Mouse (Mus musculus) neutrophil, adult 65 days (primary cell): Measurements from ENCODE around the gene Gpr146. TPM values are rescaled to one million over a fixed set of nuclear protein-coding genes. Genes with fewer than 3 reads are reported as not detected.

Source experiments
- total RNA-seq: library from RNA; stranded (reverse); gene quantifications from 2 replicates; pipeline ENCODE4 v1.2.4, GENCODE M21; 2023

Gene Gpr146
- total RNA-seq, result 6.5 and 8.9 TPM in 2 replicates

GRCm38 (mm10) chr5:139377468-139378270 is at the start of gene Gpr146:
Gene Gpr146 (plus strand): TSS chr5:139377697.

DNA sequence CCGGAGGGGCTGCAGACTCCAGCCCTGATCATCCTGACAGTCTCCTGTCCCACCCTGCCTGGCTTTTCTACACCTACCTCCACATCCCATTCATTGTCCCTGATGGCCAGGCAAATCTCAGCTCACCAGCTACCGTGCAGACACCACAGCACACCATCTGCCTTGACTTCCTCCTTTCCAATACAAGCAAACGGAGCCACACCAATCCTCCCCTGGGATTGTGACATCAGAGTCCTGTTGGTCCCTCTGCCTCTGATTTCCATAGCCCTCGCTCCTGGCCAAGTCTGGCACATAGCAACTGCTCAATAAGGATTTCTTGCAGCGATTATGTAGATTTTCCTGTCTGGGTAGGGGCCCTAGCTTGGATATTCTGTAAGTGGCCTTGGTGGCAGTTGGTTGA is 26.4 kb upstream of the Gpr146 start, which contains the start of gene Cox19:
Gene Cox19 (minus strand): TSS at position 285 of the 400 bp plus-strand sequence.

DNA sequence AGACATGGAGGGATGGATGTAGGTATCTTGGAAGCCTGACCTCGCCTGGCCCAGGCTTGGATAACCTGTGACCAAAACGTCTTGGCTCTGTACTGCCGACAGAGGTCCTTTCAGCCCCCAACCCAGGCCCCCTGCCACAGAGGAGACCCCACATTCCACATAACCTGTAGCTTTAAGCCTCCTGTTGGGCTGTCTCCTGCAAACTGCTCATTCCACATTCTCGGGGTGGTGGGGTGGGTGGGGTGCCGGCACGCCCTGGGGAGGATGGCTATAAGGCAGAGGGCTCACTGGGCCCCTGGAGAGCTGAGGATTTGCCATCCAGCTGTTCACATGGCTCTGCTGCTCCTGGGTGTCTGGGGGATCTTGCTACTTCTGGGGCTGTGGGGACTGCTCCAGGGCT is 25.2 kb upstream of the Gpr146 start, which contains the start of gene Cyp2w1:
Gene Cyp2w1 (plus strand): TSS at position 301 of the 400 bp plus-strand sequence.

DNA sequence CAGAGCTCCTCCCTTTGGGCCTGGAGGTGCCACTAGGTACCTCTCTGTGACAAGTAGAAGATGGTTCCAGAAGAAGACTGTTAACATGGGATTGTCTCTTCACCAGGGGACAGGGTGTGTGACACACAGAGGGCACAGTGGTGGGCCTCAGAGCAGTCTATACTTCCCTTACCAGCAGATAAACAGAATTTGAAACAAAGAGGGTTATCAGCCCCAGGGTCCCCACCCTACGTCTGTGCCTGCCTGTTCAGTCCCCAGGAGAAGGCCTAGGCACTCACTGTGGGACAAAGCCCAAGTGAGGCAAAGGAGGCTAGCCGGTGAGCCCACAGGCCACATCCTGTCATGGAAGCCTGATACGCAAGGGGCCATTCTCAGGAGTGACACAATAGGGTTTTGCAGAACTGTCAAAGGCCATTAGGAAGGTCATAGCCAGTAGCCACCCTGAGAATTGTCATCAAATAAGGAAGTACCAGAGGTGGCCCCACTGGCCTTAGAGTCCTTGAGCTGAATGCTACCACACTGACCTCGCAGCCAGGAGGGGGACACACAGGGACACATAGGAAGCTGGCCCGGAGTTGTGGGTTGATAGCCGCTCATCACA is 27.4 kb downstream of the Gpr146 start, which contains the start of gene C130050O18Rik:
Gene C130050O18Rik (plus strand): TSS at position 480 of the 601 bp plus-strand sequence.

DNA sequence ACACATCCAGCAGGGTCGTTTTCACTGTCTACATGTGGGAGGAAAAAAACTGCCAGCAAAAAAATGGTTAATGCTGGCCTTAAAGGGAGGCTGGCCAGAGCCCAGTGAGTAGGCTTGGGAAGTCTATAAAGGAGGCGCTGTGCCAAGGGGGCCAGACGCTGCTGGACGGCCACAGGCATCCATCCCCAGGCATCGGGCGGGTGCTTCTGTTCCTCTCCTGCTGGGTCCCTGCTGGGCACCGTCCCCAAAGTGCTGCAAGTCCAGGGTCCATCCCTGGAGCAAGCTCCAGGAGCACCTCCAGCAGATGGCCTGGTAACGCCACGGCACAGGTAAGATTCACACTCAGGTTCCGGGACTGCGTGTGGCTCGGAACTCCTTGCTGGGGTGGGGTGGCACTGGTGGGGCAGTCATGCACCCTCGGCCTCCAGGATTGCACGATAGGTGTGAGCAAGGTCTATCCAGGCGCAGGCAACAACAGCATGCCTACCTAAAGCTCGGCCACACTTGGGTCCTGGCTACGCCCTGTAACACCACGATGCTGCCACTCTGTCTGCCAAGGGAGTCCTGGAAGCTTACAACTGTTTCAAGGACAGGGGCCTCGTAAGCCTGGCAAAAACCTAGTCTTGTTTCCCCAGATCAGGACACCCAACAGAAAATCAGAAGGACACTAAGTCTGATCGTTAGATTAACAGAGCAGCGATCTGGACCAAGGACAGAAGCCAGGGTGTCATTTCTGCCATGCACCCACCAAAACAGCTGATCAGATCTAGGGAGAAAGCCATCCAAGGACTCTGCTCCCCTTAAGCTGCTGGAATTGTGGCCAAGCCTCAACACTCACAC is 45.7 kb downstream of the Gpr146 start, which contains the start of gene Gper1:
Gene Gper1 (plus strand): TSS at position 126 of the 840 bp plus-strand sequence.

Other genes starting within 250 kb of the Gpr146 start
- 0.48 TPM in 1 of 2 replicates, not detected in the other for gene Prkar1b, start 227.7 kb upstream of the Gpr146 start, total RNA-seq
- gene Dnaaf5, start 227.5 kb upstream of the Gpr146 start, total RNA-seq, result 4.3 and 5.0 TPM in 2 replicates
- 65.3 and 73.1 TPM in 2 replicates for gene Sun1, start 177.1 kb upstream of the Gpr146 start, total RNA-seq
- gene Get4, start 125.4 kb upstream of the Gpr146 start, total RNA-seq, result 30.7 and 43.7 TPM in 2 replicates
- gene Adap1, start 52.1 kb upstream of the Gpr146 start, total RNA-seq, result 72.6 and 86.9 TPM in 2 replicates
- 24.1 and 24.3 TPM in 2 replicates for gene Cox19, start 26.3 kb upstream of the Gpr146 start, total RNA-seq
- gene Cyp2w1, start 25.1 kb upstream of the Gpr146 start, total RNA-seq, result not detected in 2 replicates
- gene C130050O18Rik, start 27.6 kb downstream of the Gpr146 start, total RNA-seq, result 28.8 and 34.8 TPM in 2 replicates
- gene Gper1, start 45.5 kb downstream of the Gpr146 start, total RNA-seq, result 0.45 and 0.60 TPM in 2 replicates
- gene 3110082I17Rik, start 82.8 kb downstream of the Gpr146 start, total RNA-seq, result 6.1 and 7.2 TPM in 2 replicates
- gene Zfand2a, start 106.9 kb downstream of the Gpr146 start, total RNA-seq, result 319 and 352 TPM in 2 replicates
- gene Uncx, start 165.8 kb downstream of the Gpr146 start, total RNA-seq, result not detected in 2 replicates